Mouse (Mus musculus) naive thymus-derived CD4-positive, alpha-beta T cell, adult 2 months (primary cell): ENCODE data around the gene Nol3.

ENCODE experiments used
- DNase-seq: peaks from one replicate; pipeline ENCODE4 v3.0.0-alpha.2; 2011; ENCODE audit warnings: low read depth

Gene Nol3

GRCm38 (mm10) chr8:105308428-105308827, 32.5 kb downstream of the Nol3 start:
- DNase-seq: no peak

- DNase-seq: no peak
Observed at GRCm38 (mm10) chr8:105309142-105309847, 33.4 kb downstream of the Nol3 start.

GRCm38 (mm10) chr8:105310118-105310517, 34.2 kb downstream of the Nol3 start:
- DNase-seq: no peak

- DNase-seq: no peak
Observed at GRCm38 (mm10) chr8:105311718-105312117, 35.8 kb downstream of the Nol3 start.

- DNase-seq: no peak
Observed at GRCm38 (mm10) chr8:105312891-105313481, 37.0 kb downstream of the Nol3 start.

- no peak for DNase-seq
Observed at GRCm38 (mm10) chr8:105313622-105314402, 37.9 kb downstream of the Nol3 start.

GRCm38 (mm10) chr8:105315073-105315769, 39.3 kb downstream of the Nol3 start:
- DNase-seq: no peak

- no peak for DNase-seq
Observed at GRCm38 (mm10) chr8:105317941-105318340, 42.0 kb downstream of the Nol3 start.

GRCm38 (mm10) chr8:105318662-105319190, 42.8 kb downstream of the Nol3 start:
- no peak for DNase-seq

GRCm38 (mm10) chr8:105323183-105323582, 47.2 kb downstream of the Nol3 start:
- no peak for DNase-seq

GRCm38 (mm10) chr8:105325641-105326093, 49.7 kb downstream of the Nol3 start:
- no peak for DNase-seq

- peak; percentile 97 for DNase-seq
Observed at GRCm38 (mm10) chr8:105326141-105326672, 50.3 kb downstream of the Nol3 start, which contains the start of the genes Lrrc29 and Tmem208. Gene Lrrc29 (minus strand): TSS chr8:105326278. Gene Tmem208 (plus strand): TSS chr8:105326354.

- DNase-seq: no peak
Observed at GRCm38 (mm10) chr8:105326968-105327367, 51.0 kb downstream of the Nol3 start.

GRCm38 (mm10) chr8:105330325-105330724, 54.4 kb downstream of the Nol3 start:
- DNase-seq: no peak

- DNase-seq: no peak
Observed at GRCm38 (mm10) chr8:105331469-105331868, 55.5 kb downstream of the Nol3 start.
